Mouse (Mus musculus): ENCODE data around the gene Ube3c.

Ube3c gene

GRCm38 (mm10) chr5:29672551-29672950 lies 103.5 kb downstream of the Ube3c start:
- in situ Hi-C loops (cut with MboI, MseI): no loop called here

- in situ Hi-C loops (cut with MboI, MseI): no loop called here
These were observed 105.3 kb downstream of the Ube3c start for GRCm38 (mm10) chr5:29674305-29674704.

- in situ Hi-C loops (cut with MboI, MseI): no loop called here
These were observed 107.4 kb downstream of the Ube3c start for GRCm38 (mm10) chr5:29676445-29676844.

- in situ Hi-C loops (cut with MboI, MseI): no loop called here
These were observed 116.0 kb downstream of the Ube3c start for GRCm38 (mm10) chr5:29685085-29685484.

GRCm38 (mm10) chr5:29687671-29688070 lies 118.6 kb downstream of the Ube3c start:
- in situ Hi-C loops (cut with MboI, MseI): no loop called here

GRCm38 (mm10) chr5:29688352-29688751 lies 119.3 kb downstream of the Ube3c start:
- in situ Hi-C loops (cut with MboI, MseI): no loop called here

- in situ Hi-C loops (cut with MboI, MseI): loop anchor here (10.0 kb wide), 1 partner anchor 304 kb away; no protein-coding TSS in a partner anchor
These were observed 129.5 kb downstream of the Ube3c start for GRCm38 (mm10) chr5:29698493-29698892.

GRCm38 (mm10) chr5:29699520-29700202 lies 130.6 kb downstream of the Ube3c start:
- in situ Hi-C loops (cut with MboI, MseI): loop anchor here (10.0 kb wide), 1 partner anchor 305 kb away; no protein-coding TSS in a partner anchor

GRCm38 (mm10) chr5:29707241-29707640 lies 138.2 kb downstream of the Ube3c start:
- in situ Hi-C loops (cut with MboI, MseI): no loop called here

- in situ Hi-C loops (cut with MboI, MseI): no loop called here
These were observed 139.2 kb downstream of the Ube3c start for GRCm38 (mm10) chr5:29708258-29708657.

- in situ Hi-C loops (cut with MboI, MseI): no loop called here
These were observed 142.6 kb downstream of the Ube3c start for GRCm38 (mm10) chr5:29711631-29712030.

GRCm38 (mm10) chr5:29712906-29713305 lies 143.9 kb downstream of the Ube3c start:
- in situ Hi-C loops (cut with MboI, MseI): no loop called here

- in situ Hi-C loops (cut with MboI, MseI): no loop called here
These were observed 152.1 kb downstream of the Ube3c start for GRCm38 (mm10) chr5:29721159-29721558.

GRCm38 (mm10) chr5:29725369-29725768 lies 156.3 kb downstream of the Ube3c start:
- in situ Hi-C loops (cut with MboI, MseI): no loop called here

Measured in regulatory T cell (primary cell).